Mouse (Mus musculus) embryonic fibroblast, embryonic 13.5 days (primary cell): ENCODE data around the gene Ptger1.

Source experiments
- CTCF ChIP-seq: IDR thresholded peaks from 2 replicates; pipeline ENCODE4 v1.5.1; 2011; ENCODE audit warnings: mild to moderate bottlenecking, control low read depth, low read length, moderate library complexity, borderline replicate concordance; ENCODE audit not compliant: insufficient read depth
- POLR2A ChIP-seq: IDR thresholded peaks from 2 replicates; pipeline ENCODE4 v1.6.1; 2011; ENCODE audit warnings: low read depth, mild to moderate bottlenecking, control low read depth, low read length, moderate library complexity

DNA sequence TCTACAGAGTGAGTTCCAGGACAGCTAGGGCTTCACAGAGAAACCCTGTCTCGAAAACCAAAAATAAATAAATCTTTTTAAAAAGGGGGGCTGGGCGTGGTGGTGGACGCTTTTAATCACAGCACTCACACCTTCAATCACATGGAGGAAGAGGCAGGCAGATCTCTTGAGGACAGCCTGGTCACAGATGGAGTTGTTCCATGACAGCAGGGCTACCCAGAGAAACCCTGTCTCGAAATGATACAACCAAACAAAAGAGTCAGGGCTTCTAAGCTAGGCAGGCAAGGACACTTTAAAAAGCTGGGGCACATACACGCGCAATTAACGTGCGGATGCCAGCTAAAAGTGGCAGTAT is 48.2 kb downstream of the Ptger1 start:
- TF ChIP-seq CTCF (no peak), POLR2A (no peak; the same call in 1 of the 2 replicates)
